Mouse (Mus musculus): ENCODE measurements around the gene Pigk. TPM values are rescaled to one million over a fixed set of nuclear protein-coding genes. Genes with fewer than 3 reads are reported as not detected.

The Pigk gene
- 37.9 and 44.3 TPM in 2 replicates for polyA plus RNA-seq (2014; fragmentation: Nextera tagmentation; extraction: Ambion mirVana)

GRCm38 (mm10) chr3:152713991-152714902 lies at the start of gene Pigk:
Gene Pigk, plus strand, starts transcription at chr3:152714100.
- peak within 1 kb of the TSS; percentile 87 for H3K4me2 ChIP-seq (ENCODE audit: low read length)
- WGBS = under 1% methylated on average over 48 of the region's 48 CpGs
- H3K4me1 ChIP-seq (ENCODE audit: control insufficient read depth in 2 of 2, insufficient read depth in 2 of 2, low read length in 2 of 2) = peaks cover 0 to 5% of the 10 kb centered on the region in 2 experiments; a peak in 2 of 4 replicates
- 0 out of 2 replicates have a peak, but pooled peaks cover 5% of the 10 kb centered on the region for H3K36me3 ChIP-seq (ENCODE audit: control insufficient read depth, insufficient read depth, low read length)
- peak within 1 kb of the TSS; percentile 97 for H3K4me3 ChIP-seq (ENCODE audit: control insufficient read depth in 1 of 2, insufficient read depth in 1 of 2, low read depth in 1 of 2, low read length in 2 of 2)
- ATAC-seq (ENCODE audit: insufficient number of reproducible peaks, insufficient read depth, low FRiP score, low read depth) = peak; percentile 80
- H3K9ac ChIP-seq (ENCODE audit: low read length) = peak within 1 kb of the TSS; percentile 88
- H3K27me3 ChIP-seq (ENCODE audit: control insufficient read depth, insufficient read depth, low read length) = no peaks in the 10 kb centered on the region
- no peaks in the 10 kb centered on the region for H3K9me3 ChIP-seq (ENCODE audit: control insufficient read depth, low read length)
- H3K27ac ChIP-seq (replicated peaks in 1 of 2; ENCODE audit: control insufficient read depth in 1 of 2, insufficient read depth in 1 of 2, low read depth in 2 of 2, low read length in 2 of 2) = no peak within 1 kb of the TSS; a peak in 1 of 4 replicates

GRCm38 (mm10) chr3:152666991-152667355 lies 46.9 kb upstream of the Pigk start:
- H3K36me3 ChIP-seq (ENCODE audit: control insufficient read depth, insufficient read depth, low read length) = no peaks in the 10 kb centered on the region
- H3K9me3 ChIP-seq (ENCODE audit: control insufficient read depth, low read length) = no peaks in the 10 kb centered on the region
- 2% methylated on average over 16 of the region's 16 CpGs for WGBS
- H3K4me2 ChIP-seq (ENCODE audit: low read length) = peak overlapping the region; percentile 97
- H3K4me3 ChIP-seq (ENCODE audit: control insufficient read depth in 1 of 2, insufficient read depth in 1 of 2, low read depth in 1 of 2, low read length in 2 of 2) = peak overlapping the region; percentile 56
- H3K9ac ChIP-seq (ENCODE audit: low read length) = peak overlapping the region; percentile 55; the same call in 1 of the 2 replicates
- peaks cover 4 to 9% of the 10 kb centered on the region in 2 experiments; a peak in 3 of 4 replicates for H3K4me1 ChIP-seq (ENCODE audit: control insufficient read depth in 2 of 2, insufficient read depth in 2 of 2, low read length in 2 of 2)
- peaks cover 31% of the 10 kb centered on the region for H3K27me3 ChIP-seq (ENCODE audit: control insufficient read depth, insufficient read depth, low read length)
- ATAC-seq (ENCODE audit: insufficient number of reproducible peaks, insufficient read depth, low FRiP score, low read depth) = no peak
- H3K27ac ChIP-seq (replicated peaks in 1 of 2; ENCODE audit: control insufficient read depth in 1 of 2, insufficient read depth in 1 of 2, low read depth in 2 of 2, low read length in 2 of 2) = no peak overlapping the region

- peak overlapping the region; percentile 97 for H3K4me2 ChIP-seq (ENCODE audit: low read length)
- no peaks in the 10 kb centered on the region for H3K9me3 ChIP-seq (ENCODE audit: control insufficient read depth, low read length)
- H3K9ac ChIP-seq (ENCODE audit: low read length) = peak overlapping the region; percentile 55
- WGBS = under 1% methylated on average over 72 of the region's 82 CpGs
- peaks cover 31% of the 10 kb centered on the region for H3K27me3 ChIP-seq (ENCODE audit: control insufficient read depth, insufficient read depth, low read length)
- no peak overlapping the region for H3K27ac ChIP-seq (replicated peaks in 1 of 2; ENCODE audit: control insufficient read depth in 1 of 2, insufficient read depth in 1 of 2, low read depth in 2 of 2, low read length in 2 of 2)
- peaks cover 4 to 9% of the 10 kb centered on the region in 2 experiments; a peak in 3 of 4 replicates for H3K4me1 ChIP-seq (ENCODE audit: control insufficient read depth in 2 of 2, insufficient read depth in 2 of 2, low read length in 2 of 2)
- no peak; the same call in 1 of the 2 replicates for ATAC-seq (ENCODE audit: insufficient number of reproducible peaks, insufficient read depth, low FRiP score, low read depth)
- H3K4me3 ChIP-seq (ENCODE audit: control insufficient read depth in 1 of 2, insufficient read depth in 1 of 2, low read depth in 1 of 2, low read length in 2 of 2) = peak overlapping the region; percentile 56
- H3K36me3 ChIP-seq (ENCODE audit: control insufficient read depth, insufficient read depth, low read length) = no peaks in the 10 kb centered on the region
Measured at GRCm38 (mm10) chr3:152667356-152668211, 46.3 kb upstream of the Pigk start.

GRCm38 (mm10) chr3:152668239-152668638 lies 45.7 kb upstream of the Pigk start, which contains the start of gene Ak5:
Gene Ak5, minus strand, starts transcription at chr3:152668360.
- Histone ChIP-seq H3K4me1 (ENCODE audit: control insufficient read depth in 2 of 2, insufficient read depth in 2 of 2, low read length in 2 of 2) (peaks cover 4 to 9% of the 10 kb centered on the region in 2 experiments; a peak in 3 of 4 replicates), H3K27me3 (ENCODE audit: control insufficient read depth, insufficient read depth, low read length) (peaks cover 31% of the 10 kb centered on the region)
- no peak for ATAC-seq (ENCODE audit: insufficient number of reproducible peaks, insufficient read depth, low FRiP score, low read depth)

GRCm38 (mm10) chr3:152668793-152669192 lies 45.1 kb upstream of the Pigk start:
- no peak overlapping the region for H3K4me3 ChIP-seq (ENCODE audit: control insufficient read depth in 1 of 2, insufficient read depth in 1 of 2, low read depth in 1 of 2, low read length in 2 of 2)
- H3K9ac ChIP-seq (ENCODE audit: low read length) = no peak overlapping the region
- no peak for ATAC-seq (ENCODE audit: insufficient number of reproducible peaks, insufficient read depth, low FRiP score, low read depth)
- H3K27ac ChIP-seq (replicated peaks in 1 of 2; ENCODE audit: control insufficient read depth in 1 of 2, insufficient read depth in 1 of 2, low read depth in 2 of 2, low read length in 2 of 2) = no peak overlapping the region
- H3K36me3 ChIP-seq (ENCODE audit: control insufficient read depth, insufficient read depth, low read length) = no peaks in the 10 kb centered on the region
- H3K27me3 ChIP-seq (ENCODE audit: control insufficient read depth, insufficient read depth, low read length) = peaks cover 31% of the 10 kb centered on the region
- H3K9me3 ChIP-seq (ENCODE audit: control insufficient read depth, low read length) = no peaks in the 10 kb centered on the region
- 72% methylated on average over 2 of the region's 2 CpGs for WGBS
- peaks cover 4 to 9% of the 10 kb centered on the region in 2 experiments; a peak in 3 of 4 replicates for H3K4me1 ChIP-seq (ENCODE audit: control insufficient read depth in 2 of 2, insufficient read depth in 2 of 2, low read length in 2 of 2)
- H3K4me2 ChIP-seq (ENCODE audit: low read length) = no peak overlapping the region

More at GRCm38 (mm10) chr3:152668239-152668638, 45.7 kb upstream of the Pigk start, which contains the start of gene Ak5:
- no peak within 1 kb of the TSS for H3K27ac ChIP-seq (replicated peaks in 1 of 2; ENCODE audit: control insufficient read depth in 1 of 2, insufficient read depth in 1 of 2, low read depth in 2 of 2, low read length in 2 of 2)
- H3K4me3 ChIP-seq (ENCODE audit: control insufficient read depth in 1 of 2, insufficient read depth in 1 of 2, low read depth in 1 of 2, low read length in 2 of 2) = peak within 1 kb of the TSS; percentile 56
- H3K36me3 ChIP-seq (ENCODE audit: control insufficient read depth, insufficient read depth, low read length) = no peaks in the 10 kb centered on the region
- peak within 1 kb of the TSS; percentile 55 for H3K9ac ChIP-seq (ENCODE audit: low read length)
- H3K4me2 ChIP-seq (ENCODE audit: low read length) = peak within 1 kb of the TSS; percentile 97
- no peaks in the 10 kb centered on the region for H3K9me3 ChIP-seq (ENCODE audit: control insufficient read depth, low read length)
- 27% methylated on average over 1 of the region's 5 CpGs for WGBS

GRCm38 (mm10) chr3:152669783-152670182 lies 44.1 kb upstream of the Pigk start:
- no peak overlapping the region for H3K4me2 ChIP-seq (ENCODE audit: low read length)
- WGBS = 74% methylated on average over 3 of the region's 3 CpGs
- H3K4me3 ChIP-seq (ENCODE audit: control insufficient read depth in 1 of 2, insufficient read depth in 1 of 2, low read depth in 1 of 2, low read length in 2 of 2) = no peak overlapping the region
- peaks cover 4 to 9% of the 10 kb centered on the region in 2 experiments; a peak in 3 of 4 replicates for H3K4me1 ChIP-seq (ENCODE audit: control insufficient read depth in 2 of 2, insufficient read depth in 2 of 2, low read length in 2 of 2)
- H3K27me3 ChIP-seq (ENCODE audit: control insufficient read depth, insufficient read depth, low read length) = peaks cover 31% of the 10 kb centered on the region
- no peaks in the 10 kb centered on the region for H3K36me3 ChIP-seq (ENCODE audit: control insufficient read depth, insufficient read depth, low read length)
- ATAC-seq (ENCODE audit: insufficient number of reproducible peaks, insufficient read depth, low FRiP score, low read depth) = no peak
- no peak overlapping the region for H3K27ac ChIP-seq (replicated peaks in 1 of 2; ENCODE audit: control insufficient read depth in 1 of 2, insufficient read depth in 1 of 2, low read depth in 2 of 2, low read length in 2 of 2)
- no peak overlapping the region for H3K9ac ChIP-seq (ENCODE audit: low read length)
- no peaks in the 10 kb centered on the region for H3K9me3 ChIP-seq (ENCODE audit: control insufficient read depth, low read length)

GRCm38 (mm10) chr3:152674663-152675062 lies 39.2 kb upstream of the Pigk start:
- Histone ChIP-seq H3K27ac (replicated peaks in 1 of 2; ENCODE audit: control insufficient read depth in 1 of 2, insufficient read depth in 1 of 2, low read depth in 2 of 2, low read length in 2 of 2) (no peak overlapping the region), H3K4me1 (ENCODE audit: control insufficient read depth in 2 of 2, insufficient read depth in 2 of 2, low read length in 2 of 2) (peaks cover 0 to 2% of the 10 kb centered on the region in 2 experiments; a peak in 1 of 4 replicates), H3K27me3 (ENCODE audit: control insufficient read depth, insufficient read depth, low read length) (no peaks in the 10 kb centered on the region), H3K4me2 (ENCODE audit: low read length) (no peak overlapping the region), H3K36me3 (ENCODE audit: control insufficient read depth, insufficient read depth, low read length) (no peaks in the 10 kb centered on the region), H3K9ac (ENCODE audit: low read length) (no peak overlapping the region), H3K9me3 (ENCODE audit: control insufficient read depth, low read length) (no peaks in the 10 kb centered on the region), H3K4me3 (ENCODE audit: control insufficient read depth in 1 of 2, insufficient read depth in 1 of 2, low read depth in 1 of 2, low read length in 2 of 2) (no peak overlapping the region)
- ATAC-seq (ENCODE audit: insufficient number of reproducible peaks, insufficient read depth, low FRiP score, low read depth) = no peak
- 57% methylated on average over 6 of the region's 6 CpGs for WGBS
